Mouse (Mus musculus) retina, embryonic 14.5 days (tissue): ENCODE data around the gene Syngap1.

Experiments
- DNase-seq: peaks from one replicate; pipeline ENCODE4 v3.0.0-alpha.2; 2015; ENCODE audit warnings: low spot score

Syngap1 gene

GRCm38 (mm10) chr17:26936921-26937695, 3.9 kb upstream of the Syngap1 start:
- no peak for DNase-seq

DNA sequence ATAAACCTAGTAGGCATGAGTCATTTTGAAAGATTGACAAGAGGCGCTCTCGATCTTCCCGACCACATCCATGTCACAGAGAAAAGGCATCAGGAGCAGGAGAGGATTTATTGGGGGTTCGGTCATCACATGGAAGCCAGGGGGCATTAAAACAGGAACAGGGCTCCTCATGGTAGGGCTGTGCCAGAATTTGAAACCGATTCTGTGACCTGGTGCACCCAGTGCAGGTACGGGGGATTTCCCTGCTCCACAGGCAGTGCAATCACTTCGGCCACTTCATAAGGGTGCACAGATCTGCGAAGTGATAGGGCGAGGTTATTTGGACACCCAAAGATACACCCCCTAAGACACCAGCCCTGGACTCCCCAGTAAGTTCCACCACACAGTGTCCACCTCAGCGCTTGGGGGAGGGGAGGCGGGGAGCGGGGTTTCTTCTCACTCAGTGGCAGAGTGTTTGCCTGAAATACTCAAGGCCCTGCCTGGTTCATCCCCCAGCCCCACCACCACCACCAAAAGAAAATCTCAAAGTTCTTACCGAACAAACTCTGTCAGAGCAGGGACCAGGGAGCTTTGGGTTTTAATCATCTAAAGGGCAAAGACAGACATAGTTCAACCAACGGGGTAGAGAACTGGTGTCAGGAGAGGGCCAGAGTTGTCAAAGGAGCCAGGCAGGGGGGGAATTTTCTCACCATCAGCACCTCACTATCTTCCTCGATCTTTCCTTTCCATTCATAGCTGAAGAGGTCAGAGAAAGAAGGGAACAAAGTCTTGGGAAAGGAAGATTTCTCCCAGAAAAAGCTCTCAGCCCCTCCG, 3.0 kb upstream of the Syngap1 start:
- DNase-seq, result no peak

- DNase-seq, result no peak
Observed at GRCm38 (mm10) chr17:26938731-26939130, 2.3 kb upstream of the Syngap1 start.

DNA sequence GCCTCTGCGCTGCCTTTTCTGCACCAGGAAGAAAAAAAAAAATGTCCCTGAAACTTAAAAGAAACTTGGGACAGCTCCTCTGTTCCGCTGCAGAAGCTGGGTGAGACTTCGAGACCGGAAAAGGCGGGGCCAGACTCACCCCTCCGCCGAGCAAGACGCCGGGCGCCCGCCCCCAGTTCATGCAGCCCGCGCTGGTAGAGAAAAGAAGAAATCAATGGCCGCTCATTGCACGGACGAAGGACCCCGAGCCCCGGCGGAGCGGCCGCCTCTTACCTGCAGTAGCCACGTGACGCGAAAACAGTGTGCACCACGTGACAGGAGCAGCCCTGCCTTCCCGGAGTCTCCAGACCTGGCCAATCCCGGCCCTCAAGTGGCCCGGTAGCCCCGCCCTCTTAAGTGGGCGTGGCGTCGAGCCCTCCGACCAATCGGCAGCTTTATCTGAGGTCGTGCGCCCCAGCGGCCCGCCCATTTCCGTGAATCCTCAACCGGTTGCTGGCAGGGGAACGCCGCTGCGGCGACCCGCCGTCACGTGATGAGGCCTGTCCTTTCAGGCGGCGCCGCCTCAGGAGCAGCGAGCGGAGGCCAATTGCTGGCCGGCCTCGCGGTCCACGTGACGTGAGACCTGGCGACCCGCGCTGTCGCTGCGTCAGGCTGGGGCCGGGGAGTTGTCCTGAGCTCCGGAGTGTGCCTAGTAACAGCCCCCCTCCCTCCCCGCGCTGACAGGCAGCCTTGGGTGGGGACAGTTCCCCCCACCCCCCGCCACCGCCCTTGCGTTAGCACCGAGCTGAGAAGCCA, 1.7 kb upstream of the Syngap1 start, which contains the start of gene Cuta:
Gene Cuta, minus strand, starts transcription at position 392 of the 795 bp plus-strand sequence.
- peak; percentile 100 for DNase-seq

DNA sequence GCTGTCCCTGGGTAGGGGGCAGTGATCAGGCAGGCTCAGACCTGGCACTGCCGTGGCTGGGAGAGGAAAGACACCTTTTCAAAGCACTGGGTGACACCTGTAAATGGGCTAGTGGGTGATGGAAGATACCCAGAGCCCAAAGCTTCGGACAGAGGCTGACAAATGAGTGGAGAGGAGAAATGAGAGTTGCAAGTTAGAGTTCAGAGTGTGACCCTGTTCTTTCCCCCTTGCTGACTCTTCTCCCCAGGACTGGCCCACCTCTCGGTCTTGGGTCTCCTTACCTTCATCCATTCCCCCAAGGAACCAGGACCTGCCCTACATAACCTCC, 1.1 kb upstream of the Syngap1 start:
- DNase-seq, result no peak

- peak; percentile 27 for DNase-seq
Observed at GRCm38 (mm10) chr17:26941841-26942570, 953 bp downstream of the Syngap1 start.

DNA sequence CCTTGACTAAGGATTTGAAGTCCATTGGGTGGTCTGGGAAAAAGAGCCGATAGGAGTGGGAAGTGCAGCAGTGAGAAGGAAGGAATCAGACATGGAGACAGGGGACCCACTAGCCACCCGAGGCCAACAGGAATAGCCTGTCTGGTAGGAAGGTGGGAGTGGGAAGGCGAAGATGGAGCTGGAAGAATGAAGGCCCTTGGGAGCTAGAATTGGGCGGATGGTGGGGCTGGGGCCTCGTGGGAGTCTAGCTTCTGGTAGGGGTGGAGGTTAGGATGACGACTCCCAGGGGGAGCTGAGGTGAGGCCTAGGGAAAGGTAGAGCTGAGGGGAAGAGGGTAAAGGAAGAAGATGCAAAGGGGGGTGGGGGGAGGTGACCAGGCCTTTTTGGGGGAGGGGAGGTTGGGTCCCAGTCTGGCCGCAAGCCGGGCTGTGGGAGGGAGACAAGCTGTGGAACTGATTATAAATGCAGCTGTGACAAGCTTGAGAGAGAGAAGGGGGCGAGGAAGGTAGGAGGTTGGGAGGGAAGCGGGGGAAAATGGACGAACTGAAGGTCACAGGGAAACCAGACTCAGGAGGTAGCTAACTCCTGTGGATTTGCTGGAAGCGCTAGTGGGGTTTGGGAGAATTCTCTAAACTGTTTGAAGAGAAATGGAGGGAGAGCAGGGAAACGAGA, 4.9 kb downstream of the Syngap1 start:
- no peak for DNase-seq

DNA sequence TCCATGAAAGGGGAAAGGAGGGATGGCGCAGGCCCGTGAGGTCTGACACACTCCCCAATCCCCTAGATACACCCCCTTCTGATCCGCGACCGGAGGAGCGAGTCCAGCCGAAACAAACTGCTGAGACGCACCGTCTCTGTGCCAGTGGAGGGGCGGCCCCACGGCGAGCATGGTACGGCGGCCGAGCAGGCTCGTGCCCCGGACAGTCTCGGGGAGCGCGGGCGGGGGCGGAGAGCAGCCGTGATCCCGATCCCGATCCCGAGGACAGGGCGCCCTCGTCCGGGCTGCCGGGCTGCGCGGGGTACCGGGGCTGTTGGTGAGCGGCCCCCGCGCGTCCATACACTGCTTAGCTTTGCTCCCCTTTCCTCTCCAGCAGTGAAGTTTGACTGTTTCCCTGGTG, 5.5 kb downstream of the Syngap1 start:
- DNase-seq, result peak; percentile 65

DNA sequence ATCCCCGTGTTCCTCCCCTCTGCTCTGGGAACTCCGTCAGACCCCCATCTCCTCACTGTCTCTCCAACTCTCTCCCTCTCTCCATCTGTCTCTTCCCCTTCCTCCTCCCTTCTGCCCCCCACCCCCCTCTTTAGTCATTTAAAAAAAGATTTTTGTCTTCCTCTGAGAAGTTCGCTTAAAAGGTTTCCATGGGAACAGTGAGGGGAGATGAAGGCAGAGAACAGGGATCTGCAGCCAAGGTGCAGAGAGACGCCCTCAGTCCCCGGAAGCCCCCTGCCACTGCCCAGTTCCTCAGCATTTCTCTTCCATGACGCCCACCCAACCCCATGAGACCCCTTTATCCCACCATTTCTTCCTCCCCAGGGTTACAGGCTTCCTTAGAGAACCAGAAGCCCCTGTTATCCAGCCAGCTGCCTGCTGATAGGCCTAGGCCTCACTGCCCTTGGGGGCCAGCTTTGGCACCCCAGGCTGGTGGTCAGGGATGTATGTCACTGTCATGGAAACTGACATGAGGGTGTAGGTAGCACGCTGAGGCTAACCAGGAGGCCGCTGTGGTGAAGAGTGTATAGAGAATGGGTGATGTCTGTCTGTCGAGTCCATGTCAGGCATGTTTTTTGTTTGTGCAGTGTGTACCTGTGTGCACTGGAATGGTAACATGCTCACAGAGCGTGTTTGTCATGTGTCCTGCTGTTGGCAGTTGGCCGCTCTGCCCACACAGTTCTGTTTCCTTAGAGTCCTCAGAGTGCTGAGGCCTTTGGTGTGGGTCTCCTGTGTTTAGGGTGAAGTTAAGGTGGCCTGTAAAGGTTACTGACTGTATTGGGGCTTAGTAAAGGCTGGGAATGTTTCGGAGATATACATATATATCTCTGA, 6.4 kb downstream of the Syngap1 start:
- DNase-seq, result no peak

DNA sequence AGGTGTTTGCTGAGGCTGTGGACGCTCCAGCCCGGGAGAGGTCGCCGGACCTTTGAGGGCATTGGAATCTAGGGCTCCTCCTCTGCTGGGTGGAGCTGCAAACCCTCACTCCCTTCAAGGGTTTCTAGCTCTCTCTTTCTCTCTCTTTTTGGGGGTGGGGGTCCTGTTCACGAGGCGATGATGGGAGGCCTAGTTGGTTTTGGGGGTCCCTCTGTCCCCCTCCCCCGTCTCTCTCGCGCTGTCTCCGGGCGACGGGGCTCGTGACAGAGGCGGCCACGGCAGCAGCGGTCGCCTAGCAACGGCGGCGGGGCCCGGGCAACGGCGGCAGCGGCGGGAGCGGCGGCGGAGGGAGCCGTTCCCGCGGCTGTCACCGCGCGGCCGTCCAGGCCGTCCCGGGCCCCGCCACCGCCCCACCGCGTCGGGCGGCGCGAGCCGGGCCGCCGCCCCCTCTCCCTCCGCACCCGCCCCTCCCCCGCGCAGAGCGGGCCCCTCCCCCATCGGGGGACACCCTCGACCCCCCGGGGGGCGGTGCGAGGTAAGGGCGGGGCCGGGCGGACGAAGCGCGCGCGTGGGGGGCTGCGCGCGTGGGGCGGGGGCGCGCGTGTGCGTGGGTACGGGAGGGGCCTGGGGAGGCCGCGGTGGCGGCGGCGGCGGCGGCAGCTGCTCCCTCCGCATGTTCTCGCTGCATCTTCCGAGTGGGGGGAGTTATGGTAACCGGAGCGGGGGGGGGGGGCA, 7.4 kb downstream of the Syngap1 start:
- peak; percentile 66 for DNase-seq

DNA sequence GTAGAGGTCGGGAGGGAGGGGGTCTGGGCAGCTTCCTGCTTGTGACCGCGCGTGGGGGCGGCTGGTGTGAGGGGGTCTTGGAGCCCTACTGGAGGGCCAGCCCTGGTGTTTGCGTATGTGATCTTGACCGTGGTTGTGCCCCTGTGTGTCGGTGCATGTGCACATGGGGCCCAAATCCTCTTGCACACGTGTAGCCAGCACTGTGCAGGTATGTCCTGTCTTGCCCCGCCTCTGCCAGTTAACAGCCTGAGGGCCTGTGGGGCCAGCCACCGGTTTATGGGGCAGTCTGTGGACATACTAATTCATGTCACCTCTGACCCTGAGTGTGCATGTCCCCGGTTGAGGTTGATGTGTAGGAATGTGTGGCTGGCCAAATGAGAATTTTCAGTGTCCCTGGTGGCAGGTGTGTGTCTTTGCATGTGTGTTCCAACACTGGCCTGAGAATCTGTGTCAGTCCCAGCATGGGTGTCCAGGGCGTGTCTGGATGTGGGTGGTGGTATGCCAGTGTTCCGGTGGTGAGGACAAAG, 8.1 kb downstream of the Syngap1 start:
- DNase-seq, result no peak

GRCm38 (mm10) chr17:26949866-26950265, 8.8 kb downstream of the Syngap1 start:
- no peak for DNase-seq

DNA sequence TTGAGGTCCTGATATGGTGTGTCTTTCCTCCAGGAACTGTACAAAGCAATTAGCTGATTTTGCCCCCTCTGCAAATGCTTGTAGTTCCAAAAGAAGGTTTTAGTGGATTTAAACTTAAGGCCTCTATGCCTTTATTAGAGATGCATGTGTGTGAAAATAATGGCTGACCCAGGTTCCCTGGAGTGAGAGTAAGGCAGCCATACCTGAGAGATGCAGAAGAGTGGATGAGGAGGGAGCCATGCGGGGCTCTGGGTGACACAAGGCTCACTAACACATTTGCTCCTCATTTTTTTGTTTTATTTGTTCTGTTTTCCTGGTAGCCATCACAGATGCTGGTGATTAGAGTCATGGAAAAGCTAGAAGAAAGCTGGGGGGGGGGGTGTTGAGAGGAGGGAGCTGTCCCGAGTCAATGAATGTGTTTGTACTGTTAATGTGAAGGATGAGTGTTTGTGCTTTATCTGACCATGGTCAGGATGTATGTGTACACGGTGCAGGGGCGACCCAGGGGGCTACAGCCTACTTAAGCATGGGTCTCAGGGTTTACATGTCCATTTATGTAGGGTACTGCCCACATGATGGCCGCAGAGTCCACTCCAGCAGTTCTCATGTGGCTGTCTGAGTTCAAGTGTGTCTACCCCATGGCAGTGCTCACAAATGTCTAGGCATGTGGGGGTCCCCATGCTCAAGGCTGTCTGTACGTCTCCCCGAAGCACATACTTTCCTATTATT, 9.7 kb downstream of the Syngap1 start:
- DNase-seq, result no peak

DNA sequence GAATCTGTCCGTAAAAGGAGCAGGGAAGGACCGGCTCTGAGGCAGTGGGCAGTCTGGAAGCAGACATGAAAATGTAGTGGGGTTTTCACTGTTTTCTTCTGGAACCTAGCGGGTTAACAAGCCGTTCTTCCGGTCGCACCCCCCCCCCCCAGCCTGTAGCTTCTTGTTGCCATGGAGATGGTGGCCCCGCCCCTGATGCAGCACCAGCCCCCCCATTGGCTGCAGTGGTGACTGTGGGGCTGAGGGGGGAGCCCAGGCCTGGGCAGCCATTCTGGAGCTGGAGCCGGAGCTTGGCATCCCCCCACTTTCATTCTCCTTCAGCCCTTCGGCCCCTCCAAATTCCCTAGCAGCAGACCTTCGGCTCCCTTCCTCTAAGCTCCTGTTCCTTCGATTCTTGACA, 10.4 kb downstream of the Syngap1 start:
- DNase-seq, result peak; percentile 80

DNA sequence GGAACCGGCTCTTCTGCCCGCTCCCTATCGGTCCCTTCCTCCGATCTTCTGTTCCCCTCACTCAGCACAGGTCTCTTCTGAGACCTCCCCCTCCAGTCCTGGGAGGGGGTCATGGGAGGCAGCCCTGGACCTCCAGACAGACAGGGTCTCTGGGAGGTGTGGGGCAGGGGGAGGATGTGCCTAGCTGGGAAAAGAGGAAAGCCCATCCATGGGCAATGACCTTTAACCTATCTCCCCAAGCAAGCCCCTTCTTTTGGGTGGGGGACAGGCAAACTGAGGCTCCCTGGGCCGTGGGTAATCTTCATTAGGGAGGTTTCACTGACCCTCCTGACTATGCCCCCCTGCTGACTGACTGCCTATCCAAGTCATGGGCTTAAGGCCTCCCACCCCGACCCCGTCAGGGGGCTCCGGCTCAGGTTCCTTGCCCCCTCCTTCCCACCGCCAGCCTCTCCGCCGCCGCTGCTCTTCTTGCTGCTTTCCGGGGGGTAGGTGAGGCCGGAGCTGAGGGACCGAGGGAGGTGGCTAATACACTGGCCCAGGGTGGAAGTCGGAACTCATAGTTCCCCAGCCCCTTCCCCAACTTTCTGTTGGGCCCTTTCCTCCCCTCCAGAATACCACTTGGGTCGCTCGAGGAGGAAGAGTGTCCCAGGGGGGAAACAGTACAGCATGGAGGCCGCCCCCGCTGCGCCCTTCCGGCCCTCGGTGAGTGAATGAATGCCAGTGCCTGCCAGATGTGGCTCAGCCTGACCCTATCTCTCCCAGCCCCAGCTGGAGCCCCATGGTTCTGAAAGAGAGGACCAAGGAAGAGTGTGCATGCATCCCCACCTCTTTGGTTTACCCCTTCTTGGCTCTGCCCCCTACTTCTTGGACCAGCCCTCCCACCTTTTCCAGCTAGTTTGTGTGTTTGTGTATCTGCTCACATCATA, 11.2 kb downstream of the Syngap1 start:
- no peak for DNase-seq

DNA sequence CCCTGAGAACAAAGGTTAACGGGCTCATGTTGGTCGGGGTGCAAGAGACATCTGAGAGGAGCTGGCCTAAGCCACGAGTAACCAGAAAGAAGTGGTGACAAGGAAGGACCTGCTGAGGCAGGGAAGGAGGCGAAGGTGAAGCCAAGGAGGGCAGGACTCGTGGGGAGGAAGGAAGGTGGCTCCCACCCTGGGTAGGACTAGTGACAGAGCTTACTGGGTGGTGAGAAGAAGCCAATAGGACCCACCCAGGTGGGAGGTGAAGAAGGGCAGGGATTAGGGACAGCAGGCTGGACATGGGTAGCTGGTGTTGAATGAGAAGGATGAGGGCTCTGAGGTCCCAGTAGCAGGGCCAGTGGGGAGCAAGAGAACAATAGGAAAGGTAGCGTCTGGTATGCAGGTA, 12.1 kb downstream of the Syngap1 start:
- DNase-seq, result no peak

DNA sequence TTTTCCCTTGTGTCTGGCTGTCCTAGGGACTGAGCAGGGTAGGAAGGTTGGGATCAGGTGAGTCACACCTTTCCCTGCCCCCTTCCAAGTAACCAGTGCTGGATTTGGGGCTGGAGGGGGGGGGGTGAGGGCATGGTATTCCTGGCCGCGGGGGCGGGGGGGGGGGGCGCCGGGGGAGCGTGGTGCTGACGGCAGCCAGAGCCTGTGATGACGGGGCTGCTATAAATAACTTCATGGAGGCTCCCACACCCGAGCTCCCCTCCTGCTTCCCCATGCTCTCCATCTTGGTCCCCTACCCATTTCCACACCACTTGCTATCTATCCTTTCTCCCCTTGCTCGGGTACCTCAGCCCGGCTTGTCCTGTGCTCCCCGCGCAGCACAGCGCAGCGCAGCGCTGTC, 12.7 kb downstream of the Syngap1 start:
- no peak for DNase-seq

- no peak for DNase-seq
Observed at GRCm38 (mm10) chr17:26956309-26956708, 15.3 kb downstream of the Syngap1 start.
